Mouse (Mus musculus) midbrain, embryonic 11.5 days (tissue): ENCODE measurements around the gene Gm13090. TPM values are rescaled to one million over a fixed set of nuclear protein-coding genes. Genes with fewer than 3 reads are reported as not detected.

Experiments
- ATAC-seq: fragments of 200-750 bp; cut with Nextera tagmentation; 2 replicates; pipeline ENCODE4 v1.8.0; 2017; ENCODE audit warnings: moderate TSS enrichment, moderate library complexity; ENCODE audit not compliant: low FRiP score
- DNase-seq: peaks from one replicate; pipeline ENCODE4 v3.0.0; 2015; ENCODE audit warnings: low spot score; ENCODE audit errors: missing footprints
- H3K27ac ChIP-seq: fragments of 300-500 bp; sonication (generic); 2 replicates; pipeline ENCODE4 v1.5.1; 2014; ENCODE audit warnings: low read depth, low read length
- H3K27me3 ChIP-seq: fragments of 300-500 bp; sonication (generic); 2 replicates; pipeline ENCODE4 v1.6.1; 2014; ENCODE audit warnings: mild to moderate bottlenecking, low read length, moderate library complexity, mixed read lengths; ENCODE audit not compliant: control insufficient read depth, insufficient read depth
- H3K36me3 ChIP-seq: fragments of 300-500 bp; sonication (generic); 2 replicates; pipeline ENCODE4 v1.6.1; 2014; ENCODE audit warnings: mild to moderate bottlenecking, low read length, moderate library complexity, mixed read lengths; ENCODE audit not compliant: control insufficient read depth, insufficient read depth
- H3K4me1 ChIP-seq: fragments of 300-500 bp; sonication (generic); 2 replicates; pipeline ENCODE4 v1.6.1; 2014; ENCODE audit warnings: low read length; ENCODE audit not compliant: control insufficient read depth, insufficient read depth
- H3K4me2 ChIP-seq: fragments of 300-500 bp; sonication (generic); 2 replicates; pipeline ENCODE4 v1.6.1; 2014; ENCODE audit warnings: mild to moderate bottlenecking, moderate library complexity
- H3K4me3 ChIP-seq: fragments of 300-500 bp; sonication (generic); 2 replicates; pipeline ENCODE4 v1.5.1; 2014; ENCODE audit warnings: low read depth, low read length
- H3K9ac ChIP-seq: fragments of 300-500 bp; sonication (generic); 2 replicates; pipeline ENCODE4 v1.6.1; 2014; ENCODE audit warnings: low read length
- H3K9me3 ChIP-seq: fragments of 300-500 bp; sonication (generic); 2 replicates; pipeline ENCODE4 v1.6.1; 2016; ENCODE audit warnings: low read length; ENCODE audit not compliant: control insufficient read depth
- WGBS: fragments of 180-500 bp; shearing (Covaris S2); extraction: QIAGEN DNeasy Blood & Tissue Kit; methylation state at CpG from one replicate; pipeline ENCODE4 v1.1.7; 2014; 5-methylcytosine and 5-hydroxymethylcytosine counted together
- polyA plus RNA-seq: library from polyadenylated mRNA; unstranded; fragments of >200 nt; fragmentation: Nextera tagmentation; extraction: Ambion mirVana; gene quantifications from 2 replicates; pipeline ENCODE4 v1.2.1, GENCODE M21; 2014

Gm13090 gene
- polyA plus RNA-seq, 1 experiment from 2014 or later: not detected

- H3K27ac ChIP-seq: peak overlapping the region; percentile 88
- peak overlapping the region; percentile 90 for H3K4me2 ChIP-seq
- peaks cover 21% of the 10 kb centered on the region for H3K4me1 ChIP-seq
- ATAC-seq: peak; percentile 20; the same call in 1 of the 2 replicates
- no peaks in the 10 kb centered on the region for H3K9me3 ChIP-seq
- peak overlapping the region; percentile 83 for H3K4me3 ChIP-seq
- H3K27me3 ChIP-seq: peaks cover 9% of the 10 kb centered on the region
- WGBS: 4% methylated on average over 59 of the region's 60 CpGs
- no peaks in the 10 kb centered on the region for H3K36me3 ChIP-seq
- DNase-seq: peak; percentile 96
- H3K9ac ChIP-seq: peak overlapping the region; percentile 93
These were observed 18.0 kb downstream of the Gm13090 start for GRCm38 (mm10) chr4:151107131-151108001.

- Histone ChIP-seq H3K27me3 (peaks cover 9% of the 10 kb centered on the region), H3K36me3 (no peaks in the 10 kb centered on the region), H3K9me3 (no peaks in the 10 kb centered on the region), H3K9ac (peak overlapping the region; percentile 93), H3K27ac (peak overlapping the region; percentile 88), H3K4me3 (peak overlapping the region; percentile 83), H3K4me1 (peaks cover 21% of the 10 kb centered on the region), H3K4me2 (peak overlapping the region; percentile 90)
- under 1% methylated on average over 84 of the region's 101 CpGs for WGBS
- DNase-seq: peak; percentile 98
- peak; percentile 99 for ATAC-seq
These were observed 18.8 kb downstream of the Gm13090 start for GRCm38 (mm10) chr4:151108028-151108771.

- WGBS: 3% methylated on average over 19 of the region's 20 CpGs
- DNase-seq (peak; percentile 92), ATAC-seq (no peak)
- H3K27me3 ChIP-seq: peaks cover 9% of the 10 kb centered on the region
- H3K36me3 ChIP-seq: no peaks in the 10 kb centered on the region
- peaks cover 21% of the 10 kb centered on the region for H3K4me1 ChIP-seq
- peak overlapping the region; percentile 90 for H3K4me2 ChIP-seq
- peak overlapping the region; percentile 60 for H3K27ac ChIP-seq
- peak overlapping the region; percentile 93 for H3K9ac ChIP-seq
- H3K9me3 ChIP-seq: no peaks in the 10 kb centered on the region
- H3K4me3 ChIP-seq: peak overlapping the region; percentile 83
These were observed 19.5 kb downstream of the Gm13090 start for GRCm38 (mm10) chr4:151108834-151109241.

- no peak overlapping the region for H3K4me2 ChIP-seq
- H3K4me1 ChIP-seq: peaks cover 18% of the 10 kb centered on the region
- DNase-seq (no peak), ATAC-seq (no peak)
- H3K9ac ChIP-seq: no peak overlapping the region
- no peaks in the 10 kb centered on the region for H3K36me3 ChIP-seq
- peaks cover 9% of the 10 kb centered on the region for H3K27me3 ChIP-seq
- WGBS: 68% methylated on average over 8 of the region's 8 CpGs
- H3K9me3 ChIP-seq: no peaks in the 10 kb centered on the region
- H3K27ac ChIP-seq: no peak overlapping the region
- H3K4me3 ChIP-seq: no peak overlapping the region
These were observed 21.9 kb downstream of the Gm13090 start for GRCm38 (mm10) chr4:151111226-151111625.

GRCm38 (mm10) chr4:151114574-151114973, 25.2 kb downstream of the Gm13090 start:
- WGBS: 94% methylated on average over 7 of the region's 7 CpGs
- no peaks in the 10 kb centered on the region for H3K36me3 ChIP-seq
- no peak for DNase-seq
- H3K4me3 ChIP-seq: no peak overlapping the region
- H3K4me1 ChIP-seq: no peaks in the 10 kb centered on the region
- H3K27ac ChIP-seq: no peak overlapping the region
- ATAC-seq: no peak
- peaks cover 9% of the 10 kb centered on the region for H3K27me3 ChIP-seq
- H3K4me2 ChIP-seq: no peak overlapping the region
- no peaks in the 10 kb centered on the region for H3K9me3 ChIP-seq
- no peak overlapping the region for H3K9ac ChIP-seq

- H3K4me2 ChIP-seq: no peak overlapping the region
These were observed 29.5 kb downstream of the Gm13090 start for GRCm38 (mm10) chr4:151118883-151119282.

GRCm38 (mm10) chr4:151127636-151128548, 38.5 kb downstream of the Gm13090 start:
- H3K27ac ChIP-seq: peak overlapping the region; percentile 95
- peak overlapping the region; percentile 99 for H3K9ac ChIP-seq
- H3K4me2 ChIP-seq: peak overlapping the region; percentile 78
- H3K36me3 ChIP-seq: no peaks in the 10 kb centered on the region
- peaks cover 26% of the 10 kb centered on the region for H3K4me1 ChIP-seq
- H3K27me3 ChIP-seq: no peaks in the 10 kb centered on the region; the same call in 1 of the 2 replicates
- H3K9me3 ChIP-seq: no peaks in the 10 kb centered on the region
- peak overlapping the region; percentile 61 for H3K4me3 ChIP-seq
- peak; percentile 97 for DNase-seq
- ATAC-seq: peak; percentile 78
- 4% methylated on average over 10 of the region's 10 CpGs for WGBS

More at GRCm38 (mm10) chr4:151118883-151119282, 29.5 kb downstream of the Gm13090 start:
- H3K4me1 ChIP-seq: no peaks in the 10 kb centered on the region
- H3K27me3 ChIP-seq: no peaks in the 10 kb centered on the region
- WGBS: 90% methylated on average over 3 of the region's 3 CpGs
- H3K9me3 ChIP-seq: no peaks in the 10 kb centered on the region
- H3K36me3 ChIP-seq: peaks cover 6% of the 10 kb centered on the region; the same call in 1 of the 2 replicates
- ATAC-seq: no peak
- no peak overlapping the region for H3K4me3 ChIP-seq
- no peak overlapping the region for H3K9ac ChIP-seq
- no peak overlapping the region for H3K27ac ChIP-seq
- DNase-seq: no peak
